Mouse (Mus musculus): ENCODE measurements at regions not wholly inside any gene's neighbourhood (a gene's known extent, or its start where the extent isn't known, plus 50 kb on each side); places are given as distances from the start of the nearest gene placed in this dataset.

DNA sequence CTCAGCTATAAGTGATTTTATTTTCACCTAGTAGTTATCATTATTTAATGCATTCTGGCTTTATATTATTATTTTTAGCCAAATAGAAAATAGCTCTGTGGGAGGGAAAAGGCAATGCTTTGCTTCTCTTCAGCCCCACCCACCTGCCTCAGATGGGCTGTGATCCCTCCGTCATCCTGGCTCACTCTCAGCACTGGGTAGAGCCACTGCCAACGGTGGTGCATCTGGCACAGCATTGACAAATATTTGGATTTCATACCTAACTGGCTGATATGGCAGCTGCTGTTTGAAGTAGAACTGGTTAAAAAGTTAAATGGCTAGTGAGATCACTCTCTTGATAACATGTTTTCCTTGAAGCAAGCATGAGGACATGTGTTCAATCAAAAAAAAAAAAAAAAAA lies 53.6 kb upstream of the Dars start:
- H3K4me1 ChIP-seq (ENCODE audit: control insufficient read depth, insufficient read depth, low read length): peaks cover 5% of the 10 kb centered on the region; the same call in 1 of the 2 replicates
- TF ChIP-seq CTCF (IDR thresholded peaks at IDR 0.05; ENCODE audit: insufficient read depth, low read length) (no peak), POLR2A (IDR thresholded peaks at IDR 0.05; ENCODE audit: borderline replicate concordance, extremely low read depth, low read depth, low read length) (no peak)
- WGBS: 22% methylated on average over 2 of the region's 2 CpGs
- no peak overlapping the region for H3K4me3 ChIP-seq (replicated peaks; ENCODE audit: extremely low read depth, low read depth, low read length)
- no peak for DNase-seq

GRCm38 (mm10) chr1:128469054-128469453 lies 51.9 kb upstream of the Dars start:
- H3K4me1 ChIP-seq (ENCODE audit: control insufficient read depth, insufficient read depth, low read length): peaks cover 5% of the 10 kb centered on the region; the same call in 1 of the 2 replicates
- no peak for DNase-seq
- no peak for TF ChIP-seq CTCF (IDR thresholded peaks at IDR 0.05; ENCODE audit: insufficient read depth, low read length)
- TF ChIP-seq POLR2A (IDR thresholded peaks at IDR 0.05; ENCODE audit: borderline replicate concordance, extremely low read depth, low read depth, low read length): no peak
- 92% methylated on average over 7 of the region's 7 CpGs for WGBS
- H3K4me3 ChIP-seq (replicated peaks; ENCODE audit: extremely low read depth, low read depth, low read length): no peak overlapping the region

Measured in lung, adult 2 months (tissue).